Mouse (Mus musculus) heart, embryonic 13.5 days (tissue): Measurements from ENCODE around the gene Spag5. TPM values are rescaled to one million over a fixed set of nuclear protein-coding genes. Genes with fewer than 3 reads are reported as not detected.

Source experiments
- ATAC-seq: fragments of 200-750 bp; cut with Nextera tagmentation; 2 replicates; pipeline ENCODE4 v1.8.0; 2017; ENCODE audit warnings: moderate TSS enrichment; ENCODE audit not compliant: insufficient number of reproducible peaks, low FRiP score, low TSS enrichment; ENCODE audit errors: extremely low read depth
- H3K27ac ChIP-seq: fragments of 300-500 bp; sonication (generic); replicated peaks from 2 replicates; pipeline ENCODE4 v1.5.1; 2015; ENCODE audit warnings: moderate library complexity, mild to moderate bottlenecking, inconsistent platforms
- H3K27me3 ChIP-seq: fragments of 300-500 bp; sonication (generic); replicated peaks from 2 replicates; pipeline ENCODE4 v1.6.1; 2015; ENCODE audit warnings: mild to moderate bottlenecking, inconsistent platforms
- H3K36me3 ChIP-seq: fragments of 300-500 bp; sonication (generic); 2 replicates; pipeline ENCODE4 v1.6.1; 2015; ENCODE audit warnings: mild to moderate bottlenecking, inconsistent platforms
- H3K4me1 ChIP-seq: fragments of 300-500 bp; sonication (generic); 2 replicates; pipeline ENCODE4 v1.6.1; 2015; ENCODE audit warnings: inconsistent platforms
- H3K4me2 ChIP-seq: fragments of 300-500 bp; sonication (generic); 2 replicates; pipeline ENCODE4 v1.6.1; 2015; ENCODE audit warnings: inconsistent platforms, mild to moderate bottlenecking, moderate library complexity
- H3K4me3 ChIP-seq: fragments of 300-500 bp; sonication (generic); 2 replicates; pipeline ENCODE4 v1.5.1; 2015; ENCODE audit warnings: moderate library complexity, mild to moderate bottlenecking, inconsistent platforms
- H3K9ac ChIP-seq: fragments of 300-500 bp; sonication (generic); 2 replicates; pipeline ENCODE4 v1.6.1; 2015; ENCODE audit warnings: inconsistent platforms, mild to moderate bottlenecking, moderate library complexity
- H3K9me3 ChIP-seq: fragments of 300-500 bp; sonication (generic); 2 replicates; pipeline ENCODE4 v1.6.1; 2016; ENCODE audit warnings: inconsistent platforms
- WGBS: fragments of 180-500 bp; shearing (Covaris S2); methylation state at CpG from one replicate; pipeline ENCODE4 v1.1.7; 2015; ENCODE audit warnings: mixed read lengths; 5-methylcytosine and 5-hydroxymethylcytosine counted together
- polyA plus RNA-seq: library from polyadenylated mRNA; unstranded; fragments of >200 nt; fragmentation: Nextera tagmentation; extraction: Ambion mirVana; gene quantifications from 2 replicates; pipeline ENCODE4 v1.2.1, GENCODE M21; 2015

The Spag5 gene
- polyA plus RNA-seq, 1 experiment from 2014 or later = 24.5 TPM

DNA sequence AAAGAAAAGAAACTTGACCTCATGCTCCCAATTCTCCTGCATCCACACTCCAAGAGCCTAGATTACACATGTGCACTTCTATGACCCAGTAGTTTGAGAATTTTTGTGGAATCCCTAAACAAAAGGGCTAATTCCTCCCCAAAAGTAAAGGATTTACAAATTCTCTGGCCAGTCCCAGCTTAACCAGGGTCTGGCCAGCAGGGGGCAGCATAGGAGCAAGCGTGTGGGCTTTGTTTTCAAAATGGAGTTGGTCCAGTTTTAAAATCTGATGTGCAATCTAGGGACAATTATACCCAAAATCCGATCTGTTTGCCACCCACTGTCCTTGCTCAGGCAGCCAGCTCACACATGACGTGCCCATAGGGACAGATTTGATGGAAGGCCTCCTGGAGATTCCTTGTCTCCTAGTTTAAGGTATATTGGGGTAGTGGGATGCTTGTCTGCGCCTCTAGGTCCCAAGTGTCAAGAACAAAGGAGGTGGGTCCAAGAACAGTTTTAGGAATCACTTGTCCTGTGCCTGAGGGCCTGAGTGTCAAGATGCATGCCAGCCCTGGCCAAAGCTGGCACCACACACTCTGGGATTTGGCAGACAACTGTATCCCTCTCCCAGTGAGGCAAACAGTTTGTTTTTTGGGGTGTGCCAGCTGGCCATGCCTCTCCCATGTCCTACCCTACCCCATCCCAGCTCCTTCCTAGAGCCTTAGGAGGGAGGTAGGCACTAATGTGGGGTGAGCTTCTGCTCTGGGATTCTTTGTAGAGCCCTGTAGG is 54.3 kb downstream of the Spag5 start:
- no peaks in the 10 kb centered on the region for H3K4me1 ChIP-seq
- H3K27me3 ChIP-seq = peaks cover 25% of the 10 kb centered on the region
- no peak overlapping the region for H3K9ac ChIP-seq
- ATAC-seq = no peak
- no peaks in the 10 kb centered on the region for H3K36me3 ChIP-seq
- H3K4me3 ChIP-seq = no peak overlapping the region
- 32% methylated on average over 4 of the region's 4 CpGs for WGBS
- no peak overlapping the region for H3K4me2 ChIP-seq
- no peaks in the 10 kb centered on the region for H3K9me3 ChIP-seq
- no peak overlapping the region for H3K27ac ChIP-seq

DNA sequence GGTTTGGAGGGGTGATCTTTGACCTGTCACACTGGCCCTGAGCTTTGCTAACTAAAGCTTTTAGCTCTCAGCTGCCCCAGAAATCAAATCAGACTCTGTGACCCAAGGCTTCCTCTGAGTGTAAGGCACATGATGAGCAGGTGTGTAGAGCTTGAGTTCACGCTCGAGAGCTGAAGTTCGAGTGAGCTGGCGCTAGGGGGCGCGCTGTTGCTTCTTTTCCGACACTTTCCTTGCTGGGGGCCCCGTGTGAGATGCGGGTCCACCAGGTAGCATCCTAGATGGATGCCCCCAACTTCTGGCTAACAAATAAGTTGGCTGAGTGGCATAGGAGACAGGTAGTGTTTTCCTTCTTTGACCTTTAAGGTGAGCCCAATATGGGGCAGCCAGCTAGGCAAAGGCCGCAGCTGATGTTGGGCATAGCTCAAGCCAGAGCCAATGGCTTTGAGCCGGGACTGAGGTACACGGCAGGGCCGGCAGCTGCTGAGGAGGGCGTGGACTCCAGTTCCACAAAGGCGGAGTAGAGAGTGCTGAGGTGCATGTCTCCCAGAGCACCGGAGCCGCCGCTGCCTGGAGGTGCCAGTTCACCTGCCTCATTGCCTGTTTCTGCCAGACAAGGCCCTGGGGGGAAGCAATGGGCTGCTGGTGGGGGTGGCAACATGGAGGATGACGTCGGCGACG is 57.1 kb downstream of the Spag5 start:
- peaks cover 45% of the 10 kb centered on the region for H3K27me3 ChIP-seq
- no peak for ATAC-seq
- H3K27ac ChIP-seq = no peak overlapping the region
- 15% methylated on average over 22 of the region's 22 CpGs for WGBS
- H3K36me3 ChIP-seq = no peaks in the 10 kb centered on the region
- no peaks in the 10 kb centered on the region for H3K4me1 ChIP-seq
- H3K4me3 ChIP-seq = no peak overlapping the region
- no peak overlapping the region for H3K9ac ChIP-seq
- H3K4me2 ChIP-seq = no peak overlapping the region
- no peaks in the 10 kb centered on the region for H3K9me3 ChIP-seq

DNA sequence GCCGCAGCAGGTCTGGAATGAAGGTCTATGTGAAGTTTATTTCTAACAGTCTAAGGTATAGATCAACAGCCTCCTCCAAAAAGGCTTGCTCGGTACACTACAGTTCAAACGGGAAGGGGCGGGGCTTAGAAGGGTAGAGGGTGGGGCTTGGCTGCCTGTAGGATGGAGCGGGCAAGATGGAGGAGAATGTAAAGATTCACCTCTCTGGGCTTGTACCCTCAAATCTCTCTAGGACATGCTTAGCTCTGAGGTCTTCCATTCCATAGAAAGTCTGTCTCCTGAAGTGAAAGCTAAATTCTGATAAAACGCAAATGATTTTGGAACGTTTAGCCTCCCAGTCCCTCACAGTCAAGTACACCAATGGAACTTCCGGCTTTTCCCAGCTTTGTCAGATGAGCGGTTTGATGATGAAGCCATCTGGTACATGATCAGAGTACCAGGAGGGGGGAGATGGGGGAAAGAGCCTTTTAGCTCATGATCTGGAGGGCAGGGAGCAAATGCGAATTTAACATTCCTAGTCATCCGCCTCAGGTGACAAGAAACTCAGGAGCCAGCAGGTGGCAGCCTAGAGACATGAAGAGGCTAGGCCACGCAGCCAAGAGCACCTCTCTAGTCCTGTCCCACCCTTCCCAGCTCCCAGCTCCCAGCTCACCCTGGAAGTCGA is 58.9 kb downstream of the Spag5 start:
- peak overlapping the region; percentile 28; the same call in 1 of the 2 replicates for H3K9ac ChIP-seq
- peak overlapping the region; percentile 46 for H3K4me3 ChIP-seq
- 10% methylated on average over 13 of the region's 13 CpGs for WGBS
- H3K4me1 ChIP-seq = no peaks in the 10 kb centered on the region
- no peaks in the 10 kb centered on the region for H3K36me3 ChIP-seq
- H3K4me2 ChIP-seq = peak overlapping the region; percentile 73
- H3K9me3 ChIP-seq = no peaks in the 10 kb centered on the region
- peaks cover 48% of the 10 kb centered on the region for H3K27me3 ChIP-seq
- H3K27ac ChIP-seq = no peak overlapping the region
- ATAC-seq = no peak

GRCm38 (mm10) chr11:78360789-78361131 is 59.4 kb downstream of the Spag5 start:
- H3K27ac ChIP-seq = no peak overlapping the region
- peaks cover 48% of the 10 kb centered on the region for H3K27me3 ChIP-seq
- ATAC-seq = no peak
- H3K36me3 ChIP-seq = no peaks in the 10 kb centered on the region
- H3K4me3 ChIP-seq = no peak overlapping the region
- no peak overlapping the region for H3K9ac ChIP-seq
- H3K4me2 ChIP-seq = peak overlapping the region; percentile 73
- 53% methylated on average over 2 of the region's 2 CpGs for WGBS
- no peaks in the 10 kb centered on the region for H3K4me1 ChIP-seq
- no peaks in the 10 kb centered on the region for H3K9me3 ChIP-seq

GRCm38 (mm10) chr11:78363309-78364007 is 62.1 kb downstream of the Spag5 start:
- no peak for ATAC-seq
- H3K27me3 ChIP-seq = peaks cover 33% of the 10 kb centered on the region
- WGBS = 72% methylated on average over 13 of the region's 13 CpGs
- no peak overlapping the region for H3K4me2 ChIP-seq
- H3K9ac ChIP-seq = no peak overlapping the region
- H3K36me3 ChIP-seq = no peaks in the 10 kb centered on the region
- no peak overlapping the region for H3K4me3 ChIP-seq
- H3K9me3 ChIP-seq = no peaks in the 10 kb centered on the region
- H3K4me1 ChIP-seq = no peaks in the 10 kb centered on the region
- H3K27ac ChIP-seq = no peak overlapping the region

GRCm38 (mm10) chr11:78364103-78364502 is 62.8 kb downstream of the Spag5 start:
- no peak for ATAC-seq
- H3K9ac ChIP-seq = no peak overlapping the region

DNA sequence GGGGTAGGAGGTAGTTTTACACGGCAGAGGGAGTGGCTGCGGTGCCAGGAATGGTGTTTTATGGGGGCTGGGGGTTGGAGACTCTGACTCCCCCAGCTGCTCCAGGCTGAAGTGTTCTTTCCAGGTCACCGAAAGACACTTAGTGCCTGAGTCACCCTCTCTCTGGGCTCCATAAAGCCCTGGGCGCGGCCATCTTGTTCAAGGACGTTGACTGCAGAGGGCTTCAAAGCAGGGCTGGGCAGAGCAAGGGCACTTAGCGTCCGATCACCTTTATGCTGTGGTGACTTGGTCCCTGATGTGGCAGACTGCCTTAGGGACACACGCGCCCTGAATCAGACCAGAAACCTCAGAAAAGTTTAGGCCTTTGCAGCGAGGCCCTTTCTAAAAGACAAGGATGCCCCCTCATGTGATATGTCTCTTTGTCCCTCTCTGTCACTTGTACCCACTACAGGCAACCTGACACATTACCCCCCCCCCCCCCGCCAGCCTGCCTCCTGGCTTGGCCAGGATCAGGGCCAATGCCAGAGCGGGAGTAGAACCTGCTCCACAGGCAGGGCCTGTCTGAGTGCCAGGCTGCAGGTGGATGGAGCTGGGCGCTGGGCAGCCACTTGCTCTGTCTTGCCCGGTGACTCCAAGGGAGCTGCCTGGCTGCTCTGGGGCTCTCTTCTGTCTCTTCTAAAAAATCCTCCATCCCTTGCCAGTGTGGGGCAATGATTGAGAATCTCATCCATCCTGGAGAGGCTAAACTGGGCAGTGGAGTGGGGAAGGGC is 66.3 kb downstream of the Spag5 start:
- H3K9ac ChIP-seq = no peak overlapping the region
- no peak for ATAC-seq
- H3K27ac ChIP-seq = no peak overlapping the region
- no peaks in the 10 kb centered on the region for H3K9me3 ChIP-seq
- H3K4me2 ChIP-seq = no peak overlapping the region
- H3K4me1 ChIP-seq = no peaks in the 10 kb centered on the region
- WGBS = 84% methylated on average over 15 of the region's 15 CpGs
- H3K4me3 ChIP-seq = no peak overlapping the region
- no peaks in the 10 kb centered on the region for H3K36me3 ChIP-seq
- peaks cover 11% of the 10 kb centered on the region; the same call in 1 of the 2 replicates for H3K27me3 ChIP-seq

More at GRCm38 (mm10) chr11:78364103-78364502, 62.8 kb downstream of the Spag5 start:
- WGBS = 47% methylated on average over 8 of the region's 8 CpGs
- Histone ChIP-seq H3K27ac (no peak overlapping the region), H3K4me1 (no peaks in the 10 kb centered on the region), H3K36me3 (no peaks in the 10 kb centered on the region), H3K9me3 (no peaks in the 10 kb centered on the region), H3K4me3 (no peak overlapping the region), H3K27me3 (peaks cover 28% of the 10 kb centered on the region), H3K4me2 (no peak overlapping the region)

GRCm38 (mm10) chr11:78370389-78370788 is 69.1 kb downstream of the Spag5 start:
- ATAC-seq = no peak
- no peak overlapping the region for H3K4me3 ChIP-seq
- no peaks in the 10 kb centered on the region for H3K36me3 ChIP-seq
- H3K4me2 ChIP-seq = no peak overlapping the region
- H3K9me3 ChIP-seq = no peaks in the 10 kb centered on the region
- no peak overlapping the region for H3K9ac ChIP-seq
- H3K27ac ChIP-seq = no peak overlapping the region
- H3K4me1 ChIP-seq = no peaks in the 10 kb centered on the region
- WGBS = 62% methylated on average over 1 of the region's 1 CpGs
- no peaks in the 10 kb centered on the region; the same call in 1 of the 2 replicates for H3K27me3 ChIP-seq

DNA sequence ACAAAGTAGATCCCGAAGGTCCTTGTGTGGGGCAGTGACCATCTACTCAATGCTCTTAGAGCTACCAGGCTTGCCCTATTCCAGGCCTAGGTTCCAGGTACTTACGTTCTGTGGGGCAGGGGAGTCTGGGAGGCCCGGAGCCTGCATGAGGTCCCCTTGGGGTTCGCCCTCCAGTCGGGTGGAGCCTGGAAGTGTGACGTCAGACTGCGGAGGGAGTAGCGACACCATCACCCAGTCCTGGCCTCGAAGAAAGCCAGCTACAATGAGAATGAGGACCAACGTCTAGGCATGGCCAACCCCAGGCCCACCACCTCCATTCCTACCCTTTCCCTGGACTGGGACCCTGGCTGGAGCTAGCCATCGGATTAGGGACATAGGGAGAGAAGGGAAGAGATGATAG is 70.4 kb downstream of the Spag5 start:
- no peaks in the 10 kb centered on the region; the same call in 1 of the 2 replicates for H3K27me3 ChIP-seq
- 85% methylated on average over 11 of the region's 11 CpGs for WGBS

More for the DNA sequence above, 70.4 kb downstream of the Spag5 start:
- H3K9me3 ChIP-seq = no peaks in the 10 kb centered on the region
- H3K4me1 ChIP-seq = no peaks in the 10 kb centered on the region
- H3K4me3 ChIP-seq = no peak overlapping the region
- H3K27ac ChIP-seq = no peak overlapping the region
- no peak overlapping the region for H3K4me2 ChIP-seq
- no peaks in the 10 kb centered on the region for H3K36me3 ChIP-seq
- ATAC-seq = no peak
- H3K9ac ChIP-seq = no peak overlapping the region
